Mouse (Mus musculus) lung, postnatal 25 days (tissue): ENCODE measurements around the gene Psmg4.

Experiments
- DNase-seq: peaks from one replicate; pipeline ENCODE4 v3.0.0; 2022; ENCODE audit warnings: low spot score

Psmg4 gene

DNA sequence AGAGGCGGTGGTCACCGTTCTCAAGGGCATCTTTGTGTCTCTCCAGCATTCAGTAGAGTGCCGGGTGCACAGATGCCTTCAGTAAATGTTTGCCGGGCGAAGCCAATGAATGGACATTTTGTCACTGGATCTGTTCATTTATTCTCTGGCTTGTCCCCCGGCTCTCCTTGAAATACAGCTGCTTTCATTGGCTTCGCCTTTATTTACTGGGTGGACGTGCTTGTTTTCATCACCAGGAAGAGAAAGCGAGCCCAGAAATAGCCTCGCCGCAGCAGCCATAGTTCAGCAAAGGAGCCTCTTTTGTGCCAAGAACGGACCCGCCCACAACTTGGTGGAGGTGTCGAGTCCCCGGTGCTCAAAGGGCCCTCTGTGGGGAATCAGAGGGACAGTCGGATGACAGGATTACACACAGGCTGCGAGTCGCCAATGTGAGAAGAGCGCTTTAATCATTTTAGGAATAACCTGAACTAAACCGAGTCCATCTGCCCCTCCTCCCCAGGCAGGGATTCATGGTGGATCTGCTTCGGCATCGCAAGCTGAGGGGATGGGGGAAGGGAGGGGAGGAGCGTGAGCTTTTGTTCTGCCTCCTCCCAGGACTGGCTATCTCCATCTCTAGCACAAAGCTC is 13.9 kb upstream of the Psmg4 start:
- DNase-seq, result peak; percentile 44

DNA sequence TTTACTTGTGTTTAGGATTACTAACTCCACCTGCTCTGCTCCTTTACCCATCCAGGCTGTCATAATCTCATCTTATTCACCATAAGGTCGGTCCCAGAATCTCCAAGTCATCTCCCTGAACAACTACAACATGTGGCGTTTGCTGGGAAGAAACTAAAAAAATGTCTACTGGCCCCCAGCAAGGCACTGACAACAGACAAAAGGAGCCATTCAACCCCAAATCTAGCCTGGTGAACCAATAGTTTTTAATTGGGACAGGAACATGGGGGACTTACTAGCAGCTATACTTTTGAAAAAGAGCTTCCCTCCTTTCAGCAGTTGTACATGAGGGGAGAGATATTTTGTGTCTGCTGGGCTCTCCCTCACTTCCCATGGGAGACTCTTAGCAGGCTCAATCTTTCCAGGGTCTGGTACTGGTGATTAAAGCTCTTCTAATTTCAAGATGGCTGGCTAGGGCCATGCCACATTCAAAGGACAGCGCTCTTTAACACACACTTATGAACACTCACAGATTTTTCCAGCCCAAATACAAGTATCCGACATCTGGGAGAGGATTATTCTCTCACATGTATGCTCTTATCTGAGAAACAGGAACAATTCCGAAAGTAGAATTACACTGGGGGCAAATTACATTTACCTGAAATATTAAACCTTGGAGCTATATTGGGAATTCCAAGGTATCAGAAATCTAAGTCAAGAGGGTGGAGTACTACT is 13.1 kb upstream of the Psmg4 start:
- DNase-seq, result no peak

DNA sequence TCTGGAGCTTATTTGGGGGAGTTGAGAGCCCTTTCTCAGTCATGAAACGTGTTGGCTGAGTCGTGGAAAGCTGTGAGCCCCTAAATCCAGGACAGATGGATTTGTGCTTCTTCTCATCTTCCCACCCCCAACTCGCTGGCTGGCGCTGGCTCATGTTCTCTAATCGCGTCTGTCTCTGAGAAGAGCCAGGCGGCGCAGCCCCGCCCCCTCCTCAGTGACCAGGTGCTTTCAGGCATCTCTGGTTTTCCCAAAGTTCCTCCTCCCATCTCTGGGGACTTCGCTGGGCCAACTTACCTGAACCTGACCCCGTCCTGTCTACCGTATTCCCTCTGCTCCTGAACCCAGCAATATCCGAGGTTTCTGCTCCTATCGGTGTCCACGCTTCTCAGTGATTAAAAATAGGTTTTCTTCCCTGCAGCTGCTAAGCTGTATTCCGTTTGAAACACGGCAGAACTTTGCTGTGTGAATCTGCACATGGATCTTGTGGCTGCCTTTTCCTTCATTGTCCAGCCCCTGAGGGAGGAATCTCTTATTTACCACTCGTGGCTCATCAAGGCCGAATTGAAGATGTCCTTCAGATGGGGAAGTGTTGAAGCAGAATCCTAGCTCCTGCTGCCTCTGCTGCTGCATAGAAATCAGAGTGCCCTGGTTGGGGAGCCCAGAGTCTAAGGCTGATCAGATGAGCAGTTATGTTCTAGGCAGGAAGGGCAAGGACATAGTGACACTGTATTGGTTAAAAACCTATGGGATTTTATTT is 12.3 kb upstream of the Psmg4 start:
- DNase-seq, result no peak

DNA sequence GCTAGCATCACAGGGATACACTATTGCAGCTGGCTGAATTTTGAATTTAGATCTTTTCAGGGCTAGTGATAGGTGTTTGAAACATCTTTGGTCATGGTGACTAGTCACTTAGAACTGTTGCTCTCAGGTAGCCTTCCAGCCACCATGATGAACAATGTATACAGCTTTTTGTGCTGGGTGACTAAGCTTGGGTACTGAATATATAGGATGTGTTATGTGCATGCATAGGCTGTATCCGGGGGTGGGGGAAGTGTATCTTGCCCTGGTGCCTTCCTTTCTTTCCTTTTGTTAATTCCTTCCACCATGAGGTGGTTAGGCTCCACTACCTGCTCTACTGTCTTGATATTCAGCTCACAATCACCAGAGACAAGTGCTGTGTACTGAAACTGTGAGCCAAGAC is 11.3 kb upstream of the Psmg4 start:
- no peak for DNase-seq

DNA sequence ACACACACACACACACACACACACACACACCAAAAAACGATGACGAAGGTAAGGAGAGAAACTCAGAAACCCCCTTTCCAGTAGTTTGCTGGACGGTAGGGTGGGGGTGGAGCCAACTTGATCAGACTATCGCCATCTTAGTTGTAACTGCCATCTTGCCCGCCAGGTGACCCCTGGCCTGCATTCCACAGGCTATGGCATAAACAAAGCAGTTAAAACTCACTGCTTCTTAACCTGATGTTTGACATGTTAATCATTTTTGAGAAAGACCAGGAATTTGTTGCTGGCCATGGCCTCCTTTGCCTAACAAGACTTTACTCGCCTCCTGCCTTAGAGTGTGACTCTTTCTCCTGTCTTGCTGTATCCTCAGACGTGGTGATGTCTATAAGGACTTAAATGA is 10.1 kb upstream of the Psmg4 start:
- DNase-seq, result no peak

DNA sequence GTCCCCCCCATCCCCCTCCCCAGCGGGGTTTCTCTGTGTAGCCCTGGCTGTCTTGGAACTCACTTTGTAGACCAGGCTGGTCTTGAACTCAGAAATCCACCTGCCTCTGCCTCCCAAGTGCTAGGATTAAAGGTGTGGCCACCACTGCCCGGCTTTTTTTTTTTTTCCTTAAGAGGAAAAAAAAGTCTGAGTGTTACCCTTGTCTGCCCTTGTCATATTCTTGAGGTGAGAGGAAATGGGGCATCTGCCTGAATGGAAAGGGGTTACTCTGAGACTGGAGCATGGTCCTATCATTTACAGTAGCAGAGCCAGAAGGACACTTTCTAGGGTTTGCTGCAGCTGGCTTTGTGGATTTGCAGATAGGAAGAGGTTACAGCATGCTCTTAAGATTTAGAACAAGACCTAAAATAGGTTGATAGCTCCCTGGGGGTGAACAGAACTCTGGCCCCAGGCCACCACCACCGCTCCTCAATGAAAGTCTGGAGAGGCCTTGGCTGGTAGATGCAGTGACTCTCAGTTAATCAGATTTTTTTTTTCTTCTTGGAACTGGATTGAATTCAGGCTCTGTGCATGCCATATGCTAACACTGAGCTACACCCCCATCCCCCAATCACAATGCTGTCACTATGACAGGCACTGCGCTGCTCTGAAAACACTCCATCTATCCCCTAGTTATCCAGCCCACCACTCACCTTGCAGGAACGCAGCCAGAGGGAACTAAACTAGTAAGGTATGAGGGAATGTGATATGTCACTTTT is 9.3 kb upstream of the Psmg4 start:
- no peak for DNase-seq

DNA sequence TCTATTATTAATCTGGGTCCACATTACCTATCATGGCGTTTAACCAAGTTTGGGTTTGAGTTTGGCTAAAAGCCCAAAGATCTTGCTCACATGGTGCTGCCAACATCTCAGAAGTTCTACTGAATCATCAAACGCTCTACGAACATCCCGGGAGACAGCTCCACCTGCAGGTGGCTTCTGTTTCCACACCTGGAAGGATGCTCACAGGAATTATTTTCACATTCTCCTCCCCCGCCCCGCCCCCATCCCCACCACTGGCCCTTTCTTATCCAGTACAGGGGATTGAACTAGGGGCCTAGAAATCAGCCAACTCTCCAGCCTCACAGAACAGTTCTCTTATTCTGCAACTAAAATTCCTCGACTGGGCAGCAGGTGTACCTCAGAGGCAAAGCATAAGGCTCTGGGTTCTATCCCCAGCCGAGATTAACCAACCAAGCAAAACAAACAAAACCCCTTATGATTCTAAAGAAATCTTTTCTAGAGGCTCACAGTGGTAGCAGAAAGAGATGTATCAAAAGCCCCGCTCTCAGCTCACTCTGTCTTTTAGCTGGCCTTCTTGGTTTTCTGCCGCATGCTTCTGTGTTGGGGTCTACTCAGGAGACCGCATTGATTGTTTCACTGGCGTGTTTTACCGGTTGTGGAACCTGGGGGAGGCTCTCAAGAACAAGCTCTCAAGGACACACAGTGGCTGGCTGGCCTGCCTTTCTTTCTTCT is 8.4 kb upstream of the Psmg4 start:
- DNase-seq, result peak; percentile 83

DNA sequence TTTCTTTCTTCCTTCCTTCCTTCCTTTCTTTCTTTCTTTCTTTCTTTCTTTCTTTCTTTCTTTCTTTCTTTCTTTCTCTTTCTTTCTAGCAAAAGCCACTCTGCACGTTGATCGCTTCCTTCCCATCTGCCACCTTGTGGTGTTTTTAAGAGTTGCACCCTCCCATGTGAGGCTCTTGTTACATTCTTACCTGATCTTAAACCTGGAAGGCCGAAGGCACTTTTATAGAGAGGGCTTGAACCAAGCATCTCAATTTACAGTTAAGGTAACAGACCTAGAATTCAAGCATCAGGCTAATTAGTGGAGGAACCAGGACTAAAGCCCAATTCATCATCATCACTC is 7.9 kb upstream of the Psmg4 start:
- peak; percentile 77 for DNase-seq

DNA sequence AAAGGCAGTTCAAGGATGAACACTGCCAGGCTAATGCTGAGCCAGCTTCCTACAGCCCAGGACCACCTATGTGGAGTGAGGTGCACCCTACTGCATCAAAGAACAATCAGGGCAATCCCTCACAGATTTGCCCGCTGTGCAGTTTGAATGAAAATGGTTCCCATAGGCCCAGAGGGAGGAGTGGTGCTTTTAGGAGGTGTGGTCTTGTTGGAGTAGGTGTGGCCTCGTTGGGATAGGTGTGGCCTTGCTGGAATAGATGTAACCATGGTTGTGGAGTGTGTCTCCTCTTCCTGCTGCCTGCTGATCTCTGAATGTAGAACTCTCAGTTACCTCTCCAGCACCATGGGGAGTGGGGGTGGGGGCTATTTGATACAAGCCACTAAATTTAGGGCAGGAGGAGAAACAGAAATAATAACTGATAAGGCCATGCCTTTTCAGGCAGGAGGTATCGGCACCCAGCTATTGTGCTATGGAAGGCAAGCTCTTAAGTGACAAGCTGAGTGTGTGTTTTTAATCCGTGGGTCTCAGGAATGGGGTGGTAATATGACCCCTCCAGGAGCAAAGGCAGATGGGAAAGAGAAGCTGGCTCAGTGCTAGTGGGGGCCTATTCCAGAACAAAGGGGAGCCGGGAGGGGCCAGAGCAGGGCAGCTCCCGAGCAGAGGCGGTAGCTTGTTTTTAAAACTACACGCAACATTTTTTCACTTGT is 6.5 kb upstream of the Psmg4 start:
- DNase-seq, result no peak

DNA sequence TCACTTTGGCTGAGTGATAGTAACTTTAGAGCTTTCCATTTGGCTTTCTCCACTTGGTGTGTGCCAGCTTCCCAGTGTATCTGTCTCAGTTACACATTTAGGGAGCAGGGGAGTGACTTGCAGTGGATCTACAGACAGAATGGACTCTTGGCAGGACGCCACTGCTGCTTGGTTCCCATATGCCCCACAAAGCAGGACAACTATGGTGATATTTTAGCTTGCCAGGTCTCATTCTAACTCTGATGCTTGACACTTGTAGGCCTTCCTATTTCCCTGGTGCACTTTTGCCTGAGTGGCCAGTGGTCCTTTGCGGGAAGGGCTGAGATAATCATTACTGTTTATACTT is 6.0 kb upstream of the Psmg4 start:
- no peak for DNase-seq

DNA sequence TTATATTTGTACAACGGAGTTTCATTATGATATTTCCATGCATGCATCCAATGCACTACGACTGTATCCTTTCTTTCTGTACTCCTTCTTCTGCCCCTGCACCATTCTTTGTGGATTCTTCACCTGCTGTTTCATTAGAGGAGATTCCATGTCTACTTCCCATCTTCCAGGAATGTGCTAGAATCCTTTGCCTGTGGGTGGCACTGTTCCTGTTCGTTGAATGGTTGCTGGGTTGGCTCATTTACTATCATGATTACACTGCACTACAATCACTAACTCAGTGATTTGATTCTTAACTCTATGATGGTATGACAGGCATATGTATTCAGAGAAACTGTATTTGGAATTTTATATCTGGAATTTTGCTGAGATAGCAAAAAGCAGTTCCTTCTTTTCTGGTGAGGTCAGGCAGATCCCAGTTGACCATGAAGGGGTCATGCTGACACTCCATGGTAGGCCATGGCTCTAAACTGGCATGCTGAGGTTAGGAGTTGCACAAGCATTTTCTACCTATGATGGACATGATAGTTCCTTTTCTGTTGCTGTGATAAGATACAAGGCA is 5.1 kb upstream of the Psmg4 start:
- no peak for DNase-seq

DNA sequence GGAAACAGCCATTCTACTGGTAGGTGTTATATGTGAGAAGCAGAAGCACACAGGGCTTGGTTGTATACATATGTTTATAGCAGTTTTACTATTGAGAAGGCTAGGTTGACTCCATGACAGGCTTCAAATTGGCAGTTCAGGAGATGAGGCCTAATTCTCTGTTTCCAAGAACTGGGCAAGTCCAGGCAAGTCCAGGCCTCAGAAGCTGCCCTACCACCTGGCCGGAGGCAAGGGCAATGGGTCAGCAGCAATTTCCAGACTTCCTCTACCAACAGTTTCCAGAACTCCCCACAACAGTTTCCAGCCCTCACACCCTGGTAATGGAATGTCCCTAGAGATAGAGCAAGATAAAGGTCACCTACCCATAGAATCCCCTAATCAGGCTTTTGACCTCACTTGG is 2.8 kb upstream of the Psmg4 start:
- DNase-seq, result no peak

DNA sequence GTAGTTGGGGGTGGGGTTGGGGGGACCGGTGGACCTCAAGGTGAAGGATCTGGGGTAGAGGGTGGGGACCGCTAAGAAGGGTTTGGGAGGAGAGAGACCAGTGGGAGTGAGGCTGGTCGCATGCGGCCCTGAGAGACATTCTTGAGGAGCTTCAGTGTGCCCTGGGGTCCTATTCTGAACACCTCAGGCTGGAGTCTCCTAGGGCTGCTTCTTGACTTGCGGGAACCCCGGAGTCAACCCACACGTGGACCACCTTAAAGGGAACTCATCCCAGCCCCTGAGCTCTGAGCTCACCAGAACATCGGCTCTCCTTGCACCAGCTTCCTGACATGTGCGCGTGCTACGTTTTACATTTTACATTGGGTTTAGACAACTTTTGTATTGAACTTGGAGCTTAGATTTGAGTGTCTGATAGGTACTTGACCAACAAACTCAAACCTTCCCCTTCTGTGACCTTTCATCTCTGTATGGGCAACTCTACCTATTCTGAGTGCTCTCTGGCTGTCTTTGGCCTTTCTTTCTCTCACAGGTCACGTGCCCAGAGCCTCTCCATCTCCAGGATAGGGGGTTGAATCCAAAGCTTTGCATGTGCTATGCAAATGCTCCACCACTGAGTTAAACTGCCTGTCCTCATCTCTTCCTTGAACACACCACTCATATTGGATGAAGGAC is 676 bp downstream of the Psmg4 start:
- DNase-seq, result no peak

DNA sequence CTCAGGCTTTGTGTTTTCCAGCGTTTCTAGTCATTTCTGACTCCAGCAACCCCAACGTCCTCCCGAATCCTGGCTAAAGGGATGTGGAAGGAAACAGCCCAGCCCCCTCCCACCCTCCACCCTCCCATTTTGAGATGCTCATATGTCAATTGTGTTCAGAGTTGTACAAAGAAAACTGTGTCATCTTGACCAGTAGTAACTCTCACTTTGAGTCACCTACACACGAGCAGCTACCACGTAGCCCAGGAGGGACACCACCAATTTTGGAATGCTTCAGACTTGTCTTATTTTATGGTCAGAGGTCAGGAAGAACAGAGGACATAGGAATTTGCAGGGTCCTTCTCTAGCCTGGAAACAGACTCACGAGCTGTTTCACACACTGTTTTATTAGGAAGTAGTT is 11.3 kb downstream of the Psmg4 start:
- no peak for DNase-seq

DNA sequence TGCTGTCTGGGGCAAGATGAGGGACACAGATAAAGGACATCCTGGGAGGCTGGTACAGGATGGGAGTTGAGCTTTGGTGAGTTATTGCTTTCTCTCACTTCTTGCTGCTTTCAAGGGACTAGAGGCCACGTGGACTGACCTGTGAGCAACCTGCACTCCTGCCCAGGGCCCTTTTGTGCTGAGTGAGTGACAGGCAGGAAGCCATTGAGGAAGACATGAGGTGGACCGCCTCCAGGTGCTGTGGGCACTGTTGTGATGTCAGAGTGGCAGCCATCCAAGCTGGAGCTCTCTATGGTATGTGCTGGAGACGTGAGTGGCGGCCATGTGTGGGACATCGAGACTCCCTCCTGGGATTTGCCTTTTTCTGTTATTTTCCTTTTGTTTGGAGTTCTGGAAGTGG is 18.9 kb downstream of the Psmg4 start:
- DNase-seq, result no peak

DNA sequence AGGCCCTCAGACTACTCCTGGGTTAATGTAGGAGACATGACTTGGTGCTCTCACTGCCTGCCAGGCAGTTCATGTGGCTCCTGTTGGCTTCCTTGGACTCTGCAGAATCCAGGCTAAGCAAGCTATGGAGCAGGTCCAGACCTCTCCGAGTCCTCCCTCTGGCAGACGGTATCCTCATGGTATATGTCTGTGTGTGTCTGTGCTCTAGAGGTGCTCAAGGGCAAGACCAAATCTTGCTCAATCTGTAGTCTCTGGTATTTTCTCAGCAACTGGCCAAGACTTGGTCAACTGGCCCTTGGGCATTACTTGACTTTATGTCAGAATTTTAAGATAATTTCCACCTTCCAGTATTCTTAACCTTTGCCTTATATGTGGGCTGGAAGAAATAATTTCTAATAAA is 22.6 kb downstream of the Psmg4 start:
- DNase-seq, result no peak

DNA sequence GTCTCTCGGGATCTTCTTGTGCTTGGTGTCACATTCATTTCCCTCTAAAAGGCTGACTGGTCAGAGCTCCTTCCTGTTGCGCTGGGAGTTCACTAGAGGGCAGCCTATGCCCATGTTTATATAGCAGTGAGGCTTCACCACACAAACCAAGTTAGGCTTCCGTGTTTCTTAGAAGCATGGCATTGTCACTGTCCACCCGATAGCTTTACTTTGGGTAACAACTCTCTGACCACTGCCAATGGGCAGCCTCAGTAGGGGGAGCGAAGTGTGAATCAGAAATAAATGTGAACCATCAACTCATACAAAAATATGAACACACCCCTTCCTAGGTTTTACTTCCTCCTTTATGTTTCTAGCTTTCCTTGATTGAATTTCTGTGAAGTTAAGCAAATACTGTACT is 24.8 kb downstream of the Psmg4 start:
- peak; percentile 82 for DNase-seq

DNA sequence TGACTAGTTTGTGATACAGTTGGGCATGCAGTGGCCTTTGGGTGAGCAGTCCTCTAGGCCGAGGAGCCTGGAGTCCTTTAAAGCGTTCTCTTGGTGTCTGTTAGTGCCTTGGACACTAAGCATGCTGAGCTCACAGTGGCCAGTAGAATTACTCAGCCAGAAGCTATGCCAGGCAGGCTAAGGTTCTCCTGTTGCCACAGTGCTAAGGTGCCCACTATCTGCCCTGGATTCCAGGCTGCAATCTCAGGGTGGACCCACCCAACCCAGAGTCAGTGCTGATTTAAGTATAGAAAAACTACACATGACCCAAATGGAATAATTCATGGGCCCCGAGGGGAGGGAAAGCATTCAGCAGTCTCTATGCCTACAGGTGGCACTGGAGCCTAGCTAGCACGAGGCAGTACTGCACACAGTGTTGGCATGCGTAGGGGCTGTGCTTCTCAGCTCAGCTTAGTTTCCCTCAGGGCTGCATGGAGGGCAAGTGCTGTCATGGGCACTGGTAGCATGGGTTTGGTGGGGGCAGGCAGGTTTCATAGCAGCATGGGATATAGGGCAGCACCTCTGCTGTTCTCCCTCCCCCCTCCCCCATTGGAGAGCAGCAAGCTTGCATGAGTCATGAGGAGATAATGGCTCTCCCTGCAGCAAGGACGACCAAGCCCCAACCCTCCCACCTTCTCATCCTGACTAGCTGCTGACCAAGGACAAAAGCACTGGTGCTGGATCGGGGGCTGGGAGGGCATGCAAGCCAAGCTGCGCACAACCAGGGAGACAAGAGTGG is 29.8 kb downstream of the Psmg4 start:
- DNase-seq, result no peak

DNA sequence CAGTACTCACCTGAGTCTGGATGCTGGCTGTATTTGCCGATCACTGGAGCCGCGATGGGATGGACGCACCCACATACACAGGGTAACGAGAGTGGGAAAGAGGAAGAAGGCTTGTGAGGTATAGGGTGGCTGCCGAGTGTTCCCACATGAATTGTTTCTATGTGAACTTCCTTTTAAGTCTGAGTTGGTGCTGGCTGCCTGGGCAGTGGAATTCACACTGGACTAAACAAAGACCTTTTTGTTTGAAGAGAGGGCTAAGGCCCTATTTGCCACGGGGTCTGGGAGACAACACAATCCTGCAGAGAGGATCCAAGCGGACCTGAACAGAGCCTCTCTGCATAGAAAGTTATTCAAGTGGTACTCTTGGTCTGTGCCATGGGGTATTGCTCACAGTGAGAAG is 30.6 kb downstream of the Psmg4 start:
- no peak for DNase-seq

DNA sequence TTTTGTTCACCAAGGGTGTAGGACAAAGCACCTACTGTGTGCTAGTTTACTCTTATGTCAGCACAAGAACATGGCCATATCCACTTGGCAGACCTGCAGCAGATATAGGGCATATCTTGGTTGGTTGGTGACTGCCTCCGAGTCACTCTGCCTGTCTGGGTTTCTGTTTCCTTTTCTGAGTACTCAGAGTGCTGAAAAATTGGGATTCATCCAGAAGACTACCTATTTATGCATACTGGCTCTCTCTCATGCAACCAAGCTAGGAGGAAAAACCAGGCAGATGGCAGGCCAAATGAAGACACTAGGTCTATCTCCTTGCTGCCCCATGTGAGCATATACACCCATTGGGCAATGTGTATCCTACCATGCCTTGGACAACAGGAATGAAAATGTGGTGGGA is 32.9 kb downstream of the Psmg4 start:
- DNase-seq, result no peak
